Mouse (Mus musculus): ENCODE measurements around the gene Inpp4a. TPM values are rescaled to one million over a fixed set of nuclear protein-coding genes. Genes with fewer than 3 reads are reported as not detected.

The Inpp4a gene
- polyA plus RNA-seq, 1 experiment = 2.4 TPM

DNA sequence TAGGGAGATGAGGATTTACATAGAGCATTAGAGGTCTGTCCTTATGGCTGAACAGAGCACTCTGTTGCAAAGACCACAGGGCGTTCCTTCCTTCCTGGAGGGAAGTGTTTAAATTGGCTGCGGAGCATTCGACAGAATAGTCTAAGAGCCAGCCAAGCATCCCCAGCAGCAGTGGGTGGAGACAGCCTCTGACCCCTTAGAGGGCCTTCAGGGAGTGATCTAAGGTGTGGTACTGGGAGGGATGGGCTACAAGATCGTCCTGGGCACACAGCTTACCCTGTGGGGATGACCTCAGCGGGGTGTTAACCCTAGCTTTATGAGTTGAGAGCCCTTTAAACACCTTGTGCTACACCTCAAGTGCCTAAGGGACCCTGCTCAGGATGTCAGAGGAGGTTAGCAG is 24.9 kb downstream of the Inpp4a start:
- Histone ChIP-seq H3K27me3 (ENCODE audit: control insufficient read depth, insufficient read depth, insufficient read length) (no peaks in the 10 kb centered on the region), H3K79me3 (ENCODE audit: low read depth) (no peaks in the 10 kb centered on the region), H3K36me3 (ENCODE audit: control insufficient read depth, insufficient read depth) (no peaks in the 10 kb centered on the region), H3K4me3 (ENCODE audit: insufficient read depth, poor library complexity, severe bottlenecking) (no peak overlapping the region), H3ac (ENCODE audit: control insufficient read depth, insufficient read length, low read depth) (no peak overlapping the region), H3K79me2 (ENCODE audit: control insufficient read depth, insufficient read depth) (no peaks in the 10 kb centered on the region)
- no peak for TF ChIP-seq MYOG (IDR thresholded peaks at IDR 0.05; ENCODE audit: control insufficient read depth, extremely low read depth, insufficient read length)
- no peak for TF ChIP-seq CTCF (IDR thresholded peaks at IDR 0.05; ENCODE audit: control insufficient read depth, insufficient read depth, insufficient read length)
- TF ChIP-seq MYOD1 (IDR thresholded peaks at IDR 0.05; ENCODE audit: control insufficient read depth, insufficient read length, low read depth) = no peak
- no peak for TF ChIP-seq CEBPB (IDR thresholded peaks at IDR 0.05; ENCODE audit: low read depth)

DNA sequence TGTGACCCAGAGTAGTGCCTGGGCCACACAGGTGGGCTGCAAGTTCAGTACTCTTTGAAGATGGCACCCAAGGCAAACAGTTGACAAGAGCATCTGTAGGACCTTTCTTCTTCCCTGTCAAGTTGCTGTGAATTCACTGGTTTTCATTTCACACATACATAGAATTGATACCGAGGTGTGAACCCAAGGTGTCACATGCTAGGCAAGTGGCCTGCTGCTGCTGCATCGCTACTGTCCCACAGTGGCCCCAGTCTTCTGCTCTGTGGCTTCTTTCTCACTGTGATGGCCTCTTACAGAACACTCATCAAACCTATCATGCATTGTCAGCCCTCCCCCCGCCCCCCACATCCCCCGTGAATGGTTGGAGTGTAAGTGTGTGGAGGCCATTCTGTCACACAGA is 27.6 kb downstream of the Inpp4a start:
- no peak overlapping the region for H3ac ChIP-seq (ENCODE audit: control insufficient read depth, insufficient read length, low read depth)
- TF ChIP-seq FOSL1 (IDR thresholded peaks at IDR 0.05; ENCODE audit: insufficient read depth, low read length, poor library complexity, severe bottlenecking) (no peak), MAX (IDR thresholded peaks at IDR 0.05) (no peak), CTCF (IDR thresholded peaks at IDR 0.05; ENCODE audit: control insufficient read depth, insufficient read depth, insufficient read length) (no peak), USF1 (IDR thresholded peaks at IDR 0.05; ENCODE audit: low read depth) (no peak), CEBPB (IDR thresholded peaks at IDR 0.05; ENCODE audit: low read depth) (no peak), MYOD1 (IDR thresholded peaks at IDR 0.05; ENCODE audit: control insufficient read depth, insufficient read length, low read depth) (no peak), MYOG (IDR thresholded peaks at IDR 0.05; ENCODE audit: control insufficient read depth, extremely low read depth, insufficient read length) (no peak)
- H3K79me3 ChIP-seq (ENCODE audit: low read depth) = no peaks in the 10 kb centered on the region
- H3K4me3 ChIP-seq (ENCODE audit: insufficient read depth, poor library complexity, severe bottlenecking) = no peak overlapping the region
- H3K79me2 ChIP-seq (ENCODE audit: control insufficient read depth, insufficient read depth) = no peaks in the 10 kb centered on the region
- H3K27me3 ChIP-seq (ENCODE audit: control insufficient read depth, insufficient read depth, insufficient read length) = no peaks in the 10 kb centered on the region
- no peaks in the 10 kb centered on the region for H3K36me3 ChIP-seq (ENCODE audit: control insufficient read depth, insufficient read depth)

DNA sequence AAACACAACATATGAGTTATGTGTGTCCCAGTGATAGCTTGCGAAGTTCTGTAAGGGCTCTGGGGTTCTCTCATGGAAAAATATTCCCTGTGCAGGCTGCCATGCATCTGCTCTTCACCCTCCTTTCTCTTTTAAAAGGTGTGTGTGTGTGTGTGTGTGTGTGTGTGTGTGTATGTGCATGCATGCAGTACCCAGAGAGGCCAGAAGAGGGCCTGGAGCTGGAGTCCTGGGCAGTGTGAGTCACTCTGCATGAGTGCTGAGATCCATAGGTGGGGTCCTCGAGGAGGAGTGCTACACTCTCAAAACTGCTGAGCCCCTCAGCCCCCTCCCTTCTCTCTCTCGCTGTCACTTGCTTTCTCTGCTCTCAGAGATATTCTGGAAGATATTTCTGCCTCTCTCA is 29.5 kb downstream of the Inpp4a start:
- no peaks in the 10 kb centered on the region for H3K79me3 ChIP-seq (ENCODE audit: low read depth)
- H3K36me3 ChIP-seq (ENCODE audit: control insufficient read depth, insufficient read depth) = no peaks in the 10 kb centered on the region
- no peak for TF ChIP-seq CEBPB (IDR thresholded peaks at IDR 0.05; ENCODE audit: low read depth)
- no peak for TF ChIP-seq USF1 (IDR thresholded peaks at IDR 0.05; ENCODE audit: low read depth)
- no peak for TF ChIP-seq FOSL1 (IDR thresholded peaks at IDR 0.05; ENCODE audit: insufficient read depth, low read length, poor library complexity, severe bottlenecking)
- no peak overlapping the region for H3ac ChIP-seq (ENCODE audit: control insufficient read depth, insufficient read length, low read depth)
- H3K4me3 ChIP-seq (ENCODE audit: insufficient read depth, poor library complexity, severe bottlenecking) = no peak overlapping the region
- no peaks in the 10 kb centered on the region for H3K79me2 ChIP-seq (ENCODE audit: control insufficient read depth, insufficient read depth)
- H3K27me3 ChIP-seq (ENCODE audit: control insufficient read depth, insufficient read depth, insufficient read length) = no peaks in the 10 kb centered on the region

DNA sequence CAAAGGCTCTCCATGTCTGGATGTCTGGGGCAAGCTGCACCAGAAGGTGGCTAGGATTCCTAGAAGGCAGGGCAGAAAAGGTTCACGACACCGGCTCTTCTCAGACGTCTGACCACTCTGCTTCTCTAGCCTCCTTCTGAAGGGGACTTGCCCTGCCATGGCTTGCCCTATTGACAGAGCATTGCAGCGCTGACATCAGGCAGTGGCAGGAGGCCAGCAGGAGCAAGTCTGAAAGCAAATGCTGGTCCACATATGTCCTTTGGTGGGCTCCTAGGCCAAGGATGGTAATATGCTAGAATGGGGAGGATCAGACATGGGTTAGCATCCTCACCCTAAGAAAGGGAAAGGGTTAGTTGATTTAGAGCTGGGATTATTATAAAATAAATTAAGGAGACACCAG is 30.2 kb downstream of the Inpp4a start:
- Histone ChIP-seq H3K4me3 (ENCODE audit: insufficient read depth, poor library complexity, severe bottlenecking) (no peak overlapping the region), H3ac (ENCODE audit: control insufficient read depth, insufficient read length, low read depth) (no peak overlapping the region), H3K27me3 (ENCODE audit: control insufficient read depth, insufficient read depth, insufficient read length) (no peaks in the 10 kb centered on the region), H3K79me3 (ENCODE audit: low read depth) (no peaks in the 10 kb centered on the region), H3K36me3 (ENCODE audit: control insufficient read depth, insufficient read depth) (no peaks in the 10 kb centered on the region), H3K79me2 (ENCODE audit: control insufficient read depth, insufficient read depth) (no peaks in the 10 kb centered on the region)
- TF ChIP-seq FOSL1 (IDR thresholded peaks at IDR 0.05; ENCODE audit: insufficient read depth, low read length, poor library complexity, severe bottlenecking) (no peak), USF1 (IDR thresholded peaks at IDR 0.05; ENCODE audit: low read depth) (no peak), MAX (IDR thresholded peaks at IDR 0.05) (no peak), MYOG (IDR thresholded peaks at IDR 0.05; ENCODE audit: control insufficient read depth, extremely low read depth, insufficient read length) (no peak), CTCF (IDR thresholded peaks at IDR 0.05; ENCODE audit: control insufficient read depth, insufficient read depth, insufficient read length) (no peak), MYOD1 (IDR thresholded peaks at IDR 0.05; ENCODE audit: control insufficient read depth, insufficient read length, low read depth) (no peak), CEBPB (IDR thresholded peaks at IDR 0.05; ENCODE audit: low read depth) (no peak)

DNA sequence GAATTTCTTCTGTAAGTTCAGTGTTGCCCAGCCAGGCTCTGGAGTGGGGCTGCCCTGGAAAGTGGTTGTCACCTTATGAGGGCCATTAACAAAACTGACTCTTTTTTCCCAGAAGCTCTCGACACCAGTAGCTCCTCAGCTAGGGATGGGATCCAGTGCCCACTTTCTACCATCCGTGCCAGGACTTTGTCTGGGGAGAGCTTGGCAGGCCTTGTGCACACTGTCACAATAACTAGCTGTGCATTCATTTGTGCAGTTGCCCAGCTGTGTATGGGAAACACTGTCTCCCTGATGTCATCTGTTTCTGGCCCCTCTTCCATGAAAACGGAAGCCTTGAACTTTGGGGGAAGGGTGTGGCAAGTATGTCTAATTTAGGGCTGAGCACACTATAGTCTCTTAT is 33.1 kb downstream of the Inpp4a start:
- no peaks in the 10 kb centered on the region for H3K27me3 ChIP-seq (ENCODE audit: control insufficient read depth, insufficient read depth, insufficient read length)
- H3K4me3 ChIP-seq (ENCODE audit: insufficient read depth, poor library complexity, severe bottlenecking) = no peak overlapping the region
- TF ChIP-seq CTCF (IDR thresholded peaks at IDR 0.05; ENCODE audit: control insufficient read depth, insufficient read depth, insufficient read length) (no peak), USF1 (IDR thresholded peaks at IDR 0.05; ENCODE audit: low read depth) (no peak), MAX (IDR thresholded peaks at IDR 0.05) (no peak), MYOG (IDR thresholded peaks at IDR 0.05; ENCODE audit: control insufficient read depth, extremely low read depth, insufficient read length) (no peak), MYOD1 (IDR thresholded peaks at IDR 0.05; ENCODE audit: control insufficient read depth, insufficient read length, low read depth) (no peak), CEBPB (IDR thresholded peaks at IDR 0.05; ENCODE audit: low read depth) (no peak), FOSL1 (IDR thresholded peaks at IDR 0.05; ENCODE audit: insufficient read depth, low read length, poor library complexity, severe bottlenecking) (no peak)
- H3K79me3 ChIP-seq (ENCODE audit: low read depth) = no peaks in the 10 kb centered on the region
- H3K36me3 ChIP-seq (ENCODE audit: control insufficient read depth, insufficient read depth) = no peaks in the 10 kb centered on the region
- no peaks in the 10 kb centered on the region for H3K79me2 ChIP-seq (ENCODE audit: control insufficient read depth, insufficient read depth)
- H3ac ChIP-seq (ENCODE audit: control insufficient read depth, insufficient read length, low read depth) = no peak overlapping the region

DNA sequence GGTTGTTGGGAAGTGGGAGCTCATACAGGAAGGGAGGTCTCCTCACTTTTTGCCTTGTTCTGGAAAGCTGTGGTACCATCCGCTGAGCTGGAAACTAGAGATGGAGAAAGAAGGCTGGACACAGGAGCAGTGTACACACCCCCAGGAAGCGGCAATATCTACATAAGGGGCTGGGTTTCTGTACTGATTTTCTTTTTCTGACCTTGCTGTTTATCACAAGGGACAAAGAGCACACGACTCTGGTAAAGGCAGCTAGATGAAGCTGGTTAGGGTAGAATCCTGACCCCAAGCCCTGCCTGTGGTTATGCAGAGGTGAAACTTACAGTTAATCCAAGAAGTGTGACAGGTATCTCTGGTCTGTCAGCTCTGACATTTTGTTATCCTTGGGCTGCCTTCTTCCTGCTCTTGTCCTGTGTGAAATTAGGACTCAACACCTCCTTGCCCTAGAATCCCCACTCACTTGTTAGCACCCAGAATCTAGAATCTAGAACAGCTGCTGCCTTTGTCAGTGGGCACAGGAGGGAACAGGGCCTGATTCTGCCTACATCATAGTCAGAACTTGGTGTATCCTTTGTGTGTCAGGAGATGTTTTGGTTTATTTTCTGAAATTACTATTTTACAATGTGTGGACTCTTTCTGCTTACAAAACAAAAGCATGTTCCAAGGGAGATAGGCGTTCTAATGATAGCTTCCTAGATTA is 34.2 kb downstream of the Inpp4a start:
- Histone ChIP-seq H3K36me3 (ENCODE audit: control insufficient read depth, insufficient read depth) (no peaks in the 10 kb centered on the region), H3K4me3 (ENCODE audit: insufficient read depth, poor library complexity, severe bottlenecking) (no peak overlapping the region), H3K79me3 (ENCODE audit: low read depth) (no peaks in the 10 kb centered on the region), H3K27me3 (ENCODE audit: control insufficient read depth, insufficient read depth, insufficient read length) (no peaks in the 10 kb centered on the region), H3ac (ENCODE audit: control insufficient read depth, insufficient read length, low read depth) (no peak overlapping the region), H3K79me2 (ENCODE audit: control insufficient read depth, insufficient read depth) (no peaks in the 10 kb centered on the region)
- no peak for TF ChIP-seq MYOG (IDR thresholded peaks at IDR 0.05; ENCODE audit: control insufficient read depth, extremely low read depth, insufficient read length)
- TF ChIP-seq CTCF (IDR thresholded peaks at IDR 0.05; ENCODE audit: control insufficient read depth, insufficient read depth, insufficient read length) = no peak
- TF ChIP-seq FOSL1 (IDR thresholded peaks at IDR 0.05; ENCODE audit: insufficient read depth, low read length, poor library complexity, severe bottlenecking) = no peak
- no peak for TF ChIP-seq MAX (IDR thresholded peaks at IDR 0.05)
- TF ChIP-seq MYOD1 (IDR thresholded peaks at IDR 0.05; ENCODE audit: control insufficient read depth, insufficient read length, low read depth) = no peak
- no peak for TF ChIP-seq USF1 (IDR thresholded peaks at IDR 0.05; ENCODE audit: low read depth)
